Mouse (Mus musculus) layer of hippocampus, postnatal 25 days (tissue): ENCODE measurements around the gene Vangl1. TPM values are rescaled to one million over a fixed set of nuclear protein-coding genes. Genes with fewer than 3 reads are reported as not detected.

Experiments used
- DNase-seq, 2 experiments: peaks; one replicate each; pipeline ENCODE4 v3.0.0; 2022; ENCODE audit warnings: mixed read lengths in 2 of 2, low spot score in 1 of 2; ENCODE audit errors: extremely low spot score in 1 of 2
- total RNA-seq, 2 experiments: library from RNA; stranded (reverse); gene quantifications; 2 replicates each; pipeline ENCODE4 v1.2.3; 2021

The Vangl1 gene
- total RNA-seq, 2 experiments from 2014 or later: 5.3 to 8.0 TPM

- DNase-seq: no peak
Measured at GRCm38 (mm10) chr3:102199991-102200390, 4.5 kb downstream of the Vangl1 start.

GRCm38 (mm10) chr3:102199226-102199625 lies 5.3 kb downstream of the Vangl1 start:
- DNase-seq: no peak

GRCm38 (mm10) chr3:102198446-102198845 lies 6.0 kb downstream of the Vangl1 start:
- no peak for DNase-seq

- DNase-seq: no peak
Measured at GRCm38 (mm10) chr3:102197746-102198145, 6.7 kb downstream of the Vangl1 start.

- DNase-seq: no peak
Measured at GRCm38 (mm10) chr3:102197152-102197551, 7.3 kb downstream of the Vangl1 start.

- DNase-seq: no peak
Measured at GRCm38 (mm10) chr3:102196166-102196565, 8.3 kb downstream of the Vangl1 start.

GRCm38 (mm10) chr3:102195762-102196161 lies 8.7 kb downstream of the Vangl1 start:
- no peak for DNase-seq

GRCm38 (mm10) chr3:102194291-102195051 lies 10.0 kb downstream of the Vangl1 start:
- DNase-seq: no peak

- DNase-seq: no peak
Measured at GRCm38 (mm10) chr3:102193488-102194290, 10.8 kb downstream of the Vangl1 start.

- DNase-seq: no peak
Measured at GRCm38 (mm10) chr3:102192621-102193020, 11.9 kb downstream of the Vangl1 start.

GRCm38 (mm10) chr3:102191575-102191974 lies 12.9 kb downstream of the Vangl1 start:
- no peak for DNase-seq

GRCm38 (mm10) chr3:102190642-102191041 lies 13.9 kb downstream of the Vangl1 start:
- no peak for DNase-seq

GRCm38 (mm10) chr3:102190015-102190414 lies 14.5 kb downstream of the Vangl1 start:
- no peak for DNase-seq

- no peak for DNase-seq
Measured at GRCm38 (mm10) chr3:102188972-102189371, 15.5 kb downstream of the Vangl1 start.

- DNase-seq: no peak
Measured at GRCm38 (mm10) chr3:102187401-102187800, 17.1 kb downstream of the Vangl1 start.

- no peak for DNase-seq
Measured at GRCm38 (mm10) chr3:102184721-102185120, 19.8 kb downstream of the Vangl1 start.

- no peak for DNase-seq
Measured at GRCm38 (mm10) chr3:102182601-102183000, 21.9 kb downstream of the Vangl1 start.

GRCm38 (mm10) chr3:102181191-102181590 lies 23.3 kb downstream of the Vangl1 start:
- no peak for DNase-seq

GRCm38 (mm10) chr3:102180746-102181145 lies 23.7 kb downstream of the Vangl1 start:
- no peak for DNase-seq

- no peak for DNase-seq
Measured at GRCm38 (mm10) chr3:102179869-102180268, 24.6 kb downstream of the Vangl1 start.

- no peak for DNase-seq
Measured at GRCm38 (mm10) chr3:102177837-102178615, 26.5 kb downstream of the Vangl1 start.
